Mouse (Mus musculus): Measurements from ENCODE around the gene Pdha1. TPM values are rescaled to one million over a fixed set of nuclear protein-coding genes. Genes with fewer than 3 reads are reported as not detected.

The Pdha1 gene
- polyA plus RNA-seq, 2 experiments: 34.8 to 51.2 TPM

DNA sequence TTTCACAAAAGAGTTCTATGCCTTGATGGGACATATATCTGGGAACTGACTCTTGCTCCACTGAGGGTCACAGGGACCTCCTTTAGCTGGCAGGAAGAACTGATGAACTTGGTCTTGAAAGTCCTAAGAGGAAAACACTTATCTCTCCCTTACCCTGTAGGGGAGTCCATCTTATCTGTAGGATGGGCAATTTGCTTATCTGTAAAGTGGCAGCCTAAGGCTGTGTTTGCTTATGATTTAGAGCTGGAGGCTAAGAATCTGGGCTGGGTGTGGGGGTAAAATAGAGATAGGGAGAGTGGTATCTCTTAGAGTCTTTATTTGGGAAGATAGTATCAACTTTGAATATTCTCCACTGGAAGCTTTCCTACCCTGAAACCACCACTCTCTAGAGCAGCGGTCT is 24.4 kb downstream of the Pdha1 start:
- TF ChIP-seq EP300 (IDR thresholded peaks at IDR 0.05; ENCODE audit: low read depth): no peak
- no peak for TF ChIP-seq CTCF (IDR thresholded peaks at IDR 0.05; ENCODE audit: low read depth)
- H3K27me3 ChIP-seq (ENCODE audit: control insufficient read depth, insufficient read depth, low read length): no peaks in the 10 kb centered on the region
- H3K9ac ChIP-seq (replicated peaks): no peak overlapping the region
- no peaks in the 10 kb centered on the region for H3K36me3 ChIP-seq (replicated peaks; ENCODE audit: control insufficient read depth, insufficient read depth, low read depth)
- WGBS (ENCODE audit: insufficient replicate concordance): 41% methylated on average over 1 of the region's 1 CpGs
- H3K4me2 ChIP-seq (ENCODE audit: low read depth): no peak overlapping the region
- no peak overlapping the region for H3K27ac ChIP-seq
- H3K9me3 ChIP-seq (ENCODE audit: control insufficient read depth, low read length): no peaks in the 10 kb centered on the region
- H3K4me3 ChIP-seq (ENCODE audit: insufficient read depth in 1 of 2, low read depth in 2 of 2, low read length in 2 of 2): no peak overlapping the region
- DNase-seq (ENCODE audit: low read depth in 3 of 3, low spot score in 3 of 3) (no peak), ATAC-seq (ENCODE audit: insufficient read depth) (no peak)
- H3K4me1 ChIP-seq (replicated peaks; ENCODE audit: control insufficient read depth in 2 of 2, insufficient read depth in 2 of 2, low read length in 1 of 2): 0 out of 4 replicates have a peak, but pooled peaks cover 0 to 2% of the 10 kb centered on the region in 2 experiments

DNA sequence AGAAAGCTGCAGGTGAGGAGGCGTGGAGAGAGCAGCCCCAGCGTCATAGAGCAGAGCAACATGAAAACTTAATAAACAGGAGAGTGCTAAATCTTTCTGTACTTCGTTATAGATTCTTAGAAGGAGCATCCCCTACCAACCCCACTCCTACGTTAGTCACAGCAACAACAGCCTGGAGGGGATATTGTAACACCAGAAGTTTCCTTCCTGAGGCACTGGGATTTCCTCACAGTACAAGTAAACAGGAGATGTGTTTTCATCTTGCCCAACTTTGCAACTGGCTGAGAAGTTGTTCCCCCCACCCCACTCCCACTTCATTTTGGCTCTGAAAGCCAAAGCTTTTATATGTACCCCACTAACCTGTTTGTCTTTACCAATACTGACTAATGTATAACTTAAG is 30.4 kb downstream of the Pdha1 start:
- no peak overlapping the region for H3K9ac ChIP-seq (replicated peaks)
- H3K27me3 ChIP-seq (ENCODE audit: control insufficient read depth, insufficient read depth, low read length): no peaks in the 10 kb centered on the region
- no peaks in the 10 kb centered on the region for H3K36me3 ChIP-seq (replicated peaks; ENCODE audit: control insufficient read depth, insufficient read depth, low read depth)
- 31% methylated on average over 4 of the region's 4 CpGs for WGBS (ENCODE audit: insufficient replicate concordance)
- H3K9me3 ChIP-seq (ENCODE audit: control insufficient read depth, low read length): no peaks in the 10 kb centered on the region
- ATAC-seq (ENCODE audit: insufficient read depth) (no peak), DNase-seq (ENCODE audit: low read depth in 3 of 3, low spot score in 3 of 3) (no peak)
- H3K4me1 ChIP-seq (replicated peaks; ENCODE audit: control insufficient read depth in 2 of 2, insufficient read depth in 2 of 2, low read length in 1 of 2): no peaks in the 10 kb centered on the region
- no peak overlapping the region for H3K27ac ChIP-seq
- H3K4me3 ChIP-seq (ENCODE audit: insufficient read depth in 1 of 2, low read depth in 2 of 2, low read length in 2 of 2): no peak overlapping the region
- H3K4me2 ChIP-seq (ENCODE audit: low read depth): no peak overlapping the region
- TF ChIP-seq CTCF (IDR thresholded peaks at IDR 0.05; ENCODE audit: low read depth): no peak
- TF ChIP-seq EP300 (IDR thresholded peaks at IDR 0.05; ENCODE audit: low read depth): no peak

DNA sequence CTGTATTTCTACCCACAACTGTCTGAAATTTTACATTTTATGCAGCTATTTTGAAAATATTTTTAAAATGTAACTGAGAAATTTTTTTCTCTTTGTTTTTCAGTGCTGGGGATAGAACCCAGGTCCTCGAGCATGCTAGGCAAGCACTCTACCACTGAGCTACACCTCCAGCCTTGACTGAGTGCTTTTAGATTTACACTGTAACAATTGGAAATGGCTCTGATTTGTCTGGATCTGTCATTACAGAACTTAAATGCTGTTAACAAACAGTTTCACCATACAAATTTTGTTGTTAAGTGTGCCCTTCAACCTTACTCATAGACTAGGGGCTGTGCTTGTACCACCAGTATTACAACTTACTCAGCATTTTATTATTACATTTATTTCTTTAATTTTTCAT is 46.2 kb downstream of the Pdha1 start:
- no peak overlapping the region for H3K9ac ChIP-seq (replicated peaks)
- no peaks in the 10 kb centered on the region for H3K36me3 ChIP-seq (replicated peaks; ENCODE audit: control insufficient read depth, insufficient read depth, low read depth)
- TF ChIP-seq CTCF (IDR thresholded peaks at IDR 0.05; ENCODE audit: low read depth) (no peak), EP300 (IDR thresholded peaks at IDR 0.05; ENCODE audit: low read depth) (no peak)
- no peak overlapping the region for H3K27ac ChIP-seq
- no peak for DNase-seq (ENCODE audit: low read depth in 3 of 3, low spot score in 3 of 3)
- no peak overlapping the region for H3K4me3 ChIP-seq (ENCODE audit: insufficient read depth in 1 of 2, low read depth in 2 of 2, low read length in 2 of 2)
- WGBS (ENCODE audit: insufficient replicate concordance): 30% methylated on average over 1 of the region's 1 CpGs
- no peak overlapping the region for H3K4me2 ChIP-seq (ENCODE audit: low read depth)
- no peaks in the 10 kb centered on the region for H3K9me3 ChIP-seq (ENCODE audit: control insufficient read depth, low read length)
- H3K4me1 ChIP-seq (replicated peaks; ENCODE audit: control insufficient read depth in 2 of 2, insufficient read depth in 2 of 2, low read length in 1 of 2): no peaks in the 10 kb centered on the region
- no peak for ATAC-seq (ENCODE audit: insufficient read depth)
- no peaks in the 10 kb centered on the region for H3K27me3 ChIP-seq (ENCODE audit: control insufficient read depth, insufficient read depth, low read length)

Other genes starting within 250 kb of the Pdha1 start
- gene Map3k15, start 150.0 kb downstream of the Pdha1 start, polyA plus RNA-seq (2012; rRNA removed): 0.30 and 0.45 TPM in 2 replicates
- 0.13 TPM in 2 replicates for gene Map3k15, start 150.0 kb downstream of the Pdha1 start, polyA plus RNA-seq (2014; fragmentation: Nextera tagmentation; extraction: Ambion mirVana)